Mouse (Mus musculus): ENCODE results near the gene Nipsnap2. TPM values are rescaled to one million over a fixed set of nuclear protein-coding genes. Genes with fewer than 3 reads are reported as not detected.
"Not testable (repeated sequence)": the region's sequence is repeated elsewhere in the genome, so short reads cannot be mapped to it uniquely, and the experiment has no call there.

Gene Nipsnap2
- 86.1 and 88.5 TPM in 2 replicates for polyA plus RNA-seq (2012; rRNA removed)
- 114 and 117 TPM in 2 replicates for polyA plus RNA-seq (2014; fragmentation: Nextera tagmentation; extraction: Ambion mirVana)

- Histone ChIP-seq H3K9ac (ENCODE audit: low read depth, low read length, severe bottlenecking) (peak within 1 kb of the TSS; percentile 98), H3K4me2 (replicated peaks; ENCODE audit: low read depth, low read length, severe bottlenecking) (peak within 1 kb of the TSS; percentile 48), H3K36me3 (ENCODE audit: control insufficient read depth, insufficient read depth, low read length) (0 out of 2 replicates have a peak, but pooled peaks cover under 1% of the 10 kb centered on the region), H3K27ac (replicated peaks; ENCODE audit: low read depth, low read length) (peak within 1 kb of the TSS; percentile 95), H3K27me3 (ENCODE audit: control insufficient read depth, insufficient read depth, low read length) (no peaks in the 10 kb centered on the region), H3K9me3 (ENCODE audit: control insufficient read depth, low read length) (no peaks in the 10 kb centered on the region), H3K4me3 (replicated peaks; ENCODE audit: low read length) (peak within 1 kb of the TSS; percentile 88), H3K4me1 (ENCODE audit: control insufficient read depth, insufficient read depth, low read length) (peaks cover 10% of the 10 kb centered on the region; the same call in 1 of the 2 replicates)
- DNase-seq (ENCODE audit: low spot score) (peak; percentile 87), ATAC-seq (ENCODE audit: low FRiP score, low read depth) (peak; percentile 91)
- 0 out of 2 replicates have a peak, but pooled peaks have one; percentile 81 for TF ChIP-seq POLR2A (IDR thresholded peaks at IDR 0.05; ENCODE audit: borderline replicate concordance, extremely low read depth, insufficient read depth, insufficient read length)
- 2% methylated on average over 48 of the region's 93 CpGs for WGBS
Measured at GRCm38 (mm10) chr5:129724834-129725773, at the start of gene Nipsnap2. Gene Nipsnap2, plus strand, starts transcription at chr5:129725063.

GRCm38 (mm10) chr5:129685141-129685540 lies 39.7 kb upstream of the Nipsnap2 start:
- ATAC-seq (ENCODE audit: low FRiP score, low read depth); H3K9ac ChIP-seq (ENCODE audit: low read depth, low read length, severe bottlenecking); H3K27me3 ChIP-seq (ENCODE audit: control insufficient read depth, insufficient read depth, low read length); H3K4me1 ChIP-seq (ENCODE audit: control insufficient read depth, insufficient read depth, low read length); H3K9me3 ChIP-seq (ENCODE audit: control insufficient read depth, low read length); H3K4me2 ChIP-seq (replicated peaks; ENCODE audit: low read depth, low read length, severe bottlenecking); H3K36me3 ChIP-seq (ENCODE audit: control insufficient read depth, insufficient read depth, low read length); H3K4me3 ChIP-seq (replicated peaks; ENCODE audit: low read length); H3K27ac ChIP-seq (replicated peaks; ENCODE audit: low read depth, low read length); DNase-seq (ENCODE audit: low spot score): not testable (repeated sequence)
- WGBS, result 92% methylated on average over 5 of the region's 5 CpGs

- no peaks in the 10 kb centered on the region for H3K4me1 ChIP-seq (ENCODE audit: control insufficient read depth, insufficient read depth, low read length)
- H3K36me3 ChIP-seq (ENCODE audit: control insufficient read depth, insufficient read depth, low read length), result no peaks in the 10 kb centered on the region
- H3K4me3 ChIP-seq (replicated peaks; ENCODE audit: low read length), result no peak overlapping the region
- WGBS, result 81% methylated on average over 7 of the region's 7 CpGs
- no peak for DNase-seq (ENCODE audit: low spot score)
- H3K9me3 ChIP-seq (ENCODE audit: control insufficient read depth, low read length), result no peaks in the 10 kb centered on the region
- no peak for TF ChIP-seq POLR2A (IDR thresholded peaks at IDR 0.05; ENCODE audit: borderline replicate concordance, extremely low read depth, insufficient read depth, insufficient read length)
- no peak overlapping the region for H3K27ac ChIP-seq (replicated peaks; ENCODE audit: low read depth, low read length)
- H3K27me3 ChIP-seq (ENCODE audit: control insufficient read depth, insufficient read depth, low read length), result no peaks in the 10 kb centered on the region
- H3K4me2 ChIP-seq (replicated peaks; ENCODE audit: low read depth, low read length, severe bottlenecking), result no peak overlapping the region
- H3K9ac ChIP-seq (ENCODE audit: low read depth, low read length, severe bottlenecking), result no peak overlapping the region
- ATAC-seq (ENCODE audit: low FRiP score, low read depth), result no peak
Measured at GRCm38 (mm10) chr5:129687621-129688020, 37.2 kb upstream of the Nipsnap2 start.

GRCm38 (mm10) chr5:129690528-129690927 lies 34.3 kb upstream of the Nipsnap2 start:
- Histone ChIP-seq H3K27ac (replicated peaks; ENCODE audit: low read depth, low read length) (no peak overlapping the region), H3K4me1 (ENCODE audit: control insufficient read depth, insufficient read depth, low read length) (no peaks in the 10 kb centered on the region), H3K27me3 (ENCODE audit: control insufficient read depth, insufficient read depth, low read length) (no peaks in the 10 kb centered on the region), H3K9me3 (ENCODE audit: control insufficient read depth, low read length) (no peaks in the 10 kb centered on the region), H3K36me3 (ENCODE audit: control insufficient read depth, insufficient read depth, low read length) (no peaks in the 10 kb centered on the region), H3K4me3 (replicated peaks; ENCODE audit: low read length) (no peak overlapping the region), H3K9ac (ENCODE audit: low read depth, low read length, severe bottlenecking) (no peak overlapping the region), H3K4me2 (replicated peaks; ENCODE audit: low read depth, low read length, severe bottlenecking) (no peak overlapping the region)
- no peak for ATAC-seq (ENCODE audit: low FRiP score, low read depth)
- TF ChIP-seq POLR2A (IDR thresholded peaks at IDR 0.05; ENCODE audit: borderline replicate concordance, extremely low read depth, insufficient read depth, insufficient read length), result no peak
- WGBS, result 88% methylated on average over 3 of the region's 3 CpGs
- no peak for DNase-seq (ENCODE audit: low spot score)

GRCm38 (mm10) chr5:129700506-129700905 lies 24.4 kb upstream of the Nipsnap2 start:
- ATAC-seq (ENCODE audit: low FRiP score, low read depth) (no peak), DNase-seq (ENCODE audit: low spot score) (no peak)
- Histone ChIP-seq H3K4me2 (replicated peaks; ENCODE audit: low read depth, low read length, severe bottlenecking) (0 out of 2 replicates have a peak overlapping the region, but pooled peaks have one; percentile 13), H3K27me3 (ENCODE audit: control insufficient read depth, insufficient read depth, low read length) (no peaks in the 10 kb centered on the region), H3K9ac (ENCODE audit: low read depth, low read length, severe bottlenecking) (no peak overlapping the region), H3K4me1 (ENCODE audit: control insufficient read depth, insufficient read depth, low read length) (no peaks in the 10 kb centered on the region), H3K4me3 (replicated peaks; ENCODE audit: low read length) (peak overlapping the region; percentile 16), H3K27ac (replicated peaks; ENCODE audit: low read depth, low read length) (no peak overlapping the region), H3K36me3 (ENCODE audit: control insufficient read depth, insufficient read depth, low read length) (no peaks in the 10 kb centered on the region), H3K9me3 (ENCODE audit: control insufficient read depth, low read length) (no peaks in the 10 kb centered on the region)
- no peak for TF ChIP-seq POLR2A (IDR thresholded peaks at IDR 0.05; ENCODE audit: borderline replicate concordance, extremely low read depth, insufficient read depth, insufficient read length)
- 32% methylated on average over 2 of the region's 2 CpGs for WGBS

All from limb, embryonic 14.5 days (tissue).